Mouse (Mus musculus): Measurements from ENCODE around the gene Gpr135. TPM values are rescaled to one million over a fixed set of nuclear protein-coding genes. Genes with fewer than 3 reads are reported as not detected.

Gene Gpr135
- 0.77 and 0.84 TPM in 2 replicates for polyA plus RNA-seq (2015; fragmentation: Nextera tagmentation; extraction: Ambion mirVana)

GRCm38 (mm10) chr12:72070327-72071269 lies at the start of gene Gpr135:
TSS of gene Gpr135 (minus strand) at chr12:72071125.

GRCm38 (mm10) chr12:72085329-72086165 lies 14.6 kb upstream of the Gpr135 start, which contains the start of the genes L3hypdh and Jkamp:
TSS of gene L3hypdh (minus strand) at chr12:72085439.
TSS of gene Jkamp (plus strand) at chr12:72085589.

Other genes starting within 250 kb of the Gpr135 start
- gene Daam1, start 240.0 kb downstream of the Gpr135 start, polyA plus RNA-seq (2015; fragmentation: Nextera tagmentation; extraction: Ambion mirVana): 4.5 and 5.4 TPM in 2 replicates
- 8.3 and 13.4 TPM in 2 replicates for gene L3hypdh, start 14.3 kb upstream of the Gpr135 start, polyA plus RNA-seq (2015; fragmentation: Nextera tagmentation; extraction: Ambion mirVana)
- 38.3 and 39.9 TPM in 2 replicates for gene Jkamp, start 14.5 kb upstream of the Gpr135 start, polyA plus RNA-seq (2015; fragmentation: Nextera tagmentation; extraction: Ambion mirVana)
- gene Ccdc175, start 113.9 kb upstream of the Gpr135 start, polyA plus RNA-seq (2015; fragmentation: Nextera tagmentation; extraction: Ambion mirVana): not detected in 2 replicates

Data from skeletal muscle tissue, postnatal 0 days (tissue).